8 mouse cellular contexts compared by ENCODE assay signal in the genomic region with DNA sequence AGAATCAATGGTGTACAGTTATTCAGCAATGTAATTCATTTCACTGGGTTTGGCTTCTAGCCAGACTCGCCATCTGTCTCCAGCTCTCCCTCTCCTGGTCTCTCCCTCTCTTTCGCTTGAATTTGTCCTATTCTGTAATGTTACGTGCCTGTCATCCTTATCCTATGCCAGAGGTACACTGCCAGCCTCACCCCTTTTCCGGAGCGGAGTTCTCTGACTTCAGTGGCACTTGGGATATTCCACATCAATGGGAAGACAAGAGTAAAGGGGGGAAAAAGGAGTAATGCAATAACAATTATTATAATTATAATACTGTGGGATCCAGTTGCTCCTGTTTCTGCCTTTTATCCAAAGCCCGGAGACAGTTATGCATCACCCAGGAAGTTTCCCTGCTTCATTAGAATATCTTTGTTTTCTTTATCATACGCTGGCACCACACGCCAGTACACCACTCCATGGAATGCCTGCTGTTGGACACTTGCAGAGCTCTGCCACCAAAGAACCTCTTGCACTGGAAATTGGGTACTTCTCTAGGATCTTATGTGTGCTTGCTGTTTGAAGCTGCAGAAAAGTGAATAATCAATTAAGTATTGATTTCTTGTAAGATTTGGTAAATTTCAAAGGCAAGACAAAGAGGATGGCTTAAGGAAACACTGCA.
DNase-seq lines count a peak whose midpoint lies in the region; ATAC-seq lines count a peak whose summit lies in the region.

No protein-coding gene starts in this region.

- no peak overlapping the region for H3K4me3 ChIP-seq in midbrain, embryonic 11.5 days (ENCODE audit: low read depth, low read length)
- H3K4me3 ChIP-seq in midbrain, embryonic 10.5 days: no peak overlapping the region

- H3K9me3 ChIP-seq in midbrain, embryonic 11.5 days (ENCODE audit: control insufficient read depth, low read length): no peaks in the 10 kb centered on the region
- no peaks in the 10 kb centered on the region for H3K9me3 ChIP-seq in midbrain, embryonic 10.5 days (replicated peaks)

- WGBS in midbrain, embryonic 11.5 days: 83% methylated on average over 8 of the region's 8 CpGs
- WGBS in midbrain, embryonic 10.5 days: 87% methylated on average over 8 of the region's 8 CpGs

- no peak overlapping the region for H3K4me2 ChIP-seq in midbrain, embryonic 11.5 days

- intact Hi-C loops in left cerebral cortex, postnatal 25 days (cut with DNase I): loop anchor here (5.0 kb wide), 1 partner anchor 425 kb away; no protein-coding TSS in a partner anchor
- intact Hi-C loops in heart, postnatal 36 days (cut with DNase I): no loop called here

- DNase-seq in midbrain, embryonic 11.5 days (ENCODE audit: low spot score, missing footprints): no peak
- no peak for DNase-seq in midbrain, embryonic 10.5 days (ENCODE audit: low spot score)
- peak; percentile 39 to 58 for DNase-seq in frontal cortex, postnatal 14 days (ENCODE audit: low spot score in 2 of 2)
- DNase-seq in left cerebral cortex, postnatal 25 days (ENCODE audit: low spot score in 2 of 2): peak; percentile 73 to 74
- peak; percentile 39 to 41 for DNase-seq in right cerebral cortex, postnatal 36 days (ENCODE audit: low spot score in 2 of 2)
- no peak for DNase-seq in spleen, adult 18-20 months
- no peak for DNase-seq in heart, postnatal 36 days

- no peaks in the 10 kb centered on the region for H3K36me3 ChIP-seq in midbrain, embryonic 11.5 days (ENCODE audit: control insufficient read depth, insufficient read depth, low read length)
- no peaks in the 10 kb centered on the region for H3K36me3 ChIP-seq in midbrain, embryonic 10.5 days

- H3K27me3 ChIP-seq in midbrain, embryonic 11.5 days (ENCODE audit: control insufficient read depth, insufficient read depth, low read length): no peaks in the 10 kb centered on the region
- H3K27me3 ChIP-seq in midbrain, embryonic 10.5 days (ENCODE audit: low read depth, poor library complexity, severe bottlenecking): no peaks in the 10 kb centered on the region

- ATAC-seq in midbrain, embryonic 11.5 days (ENCODE audit: low FRiP score): peak; percentile 61
- no peak for ATAC-seq in inflammation-experienced regulatory T-cells, adult 6 months

- no peak overlapping the region for H3K9ac ChIP-seq in midbrain, embryonic 11.5 days (ENCODE audit: low read length)

- H3K4me1 ChIP-seq in midbrain, embryonic 11.5 days (ENCODE audit: control insufficient read depth, insufficient read depth, low read length): peaks cover 2% of the 10 kb centered on the region; the same call in 1 of the 2 replicates
- peaks cover 3% of the 10 kb centered on the region; the same call in 1 of the 2 replicates for H3K4me1 ChIP-seq in midbrain, embryonic 10.5 days

- H3K27ac ChIP-seq in midbrain, embryonic 11.5 days (ENCODE audit: low read depth, low read length): no peak overlapping the region
- H3K27ac ChIP-seq in midbrain, embryonic 10.5 days (replicated peaks): no peak overlapping the region

Comparison
In these comparisons a context has a peak if more than half of its experiments do, and no peak if none do; other contexts are left out.
1. DNase-seq: peak in frontal cortex, postnatal 14 days (2 of 2), left cerebral cortex, postnatal 25 days (2 of 2) and right cerebral cortex, postnatal 36 days (2 of 2); none in midbrain, embryonic 11.5 days (single experiment), midbrain, embryonic 10.5 days (single experiment), spleen, adult 18-20 months (0 of 2) and heart, postnatal 36 days (0 of 2).